Mouse (Mus musculus) E14TG2a.4 (cell line): Measurements from ENCODE around the gene Ephb2.

Experiments used
- H3K27me3 ChIP-seq: 2 replicates; pipeline ENCODE4 v1.6.1; 2014; ENCODE audit warnings: low read length, control low read depth; ENCODE audit not compliant: insufficient read depth
- H3K36me3 ChIP-seq: 2 replicates; pipeline ENCODE4 v1.6.1; 2014; ENCODE audit warnings: low read length, control low read depth; ENCODE audit not compliant: insufficient read depth
- H3K4me1 ChIP-seq: replicated peaks from 2 replicates; pipeline ENCODE4 v1.6.1; 2014; ENCODE audit warnings: low read depth, low read length, control low read depth
- H3K4me3 ChIP-seq: replicated peaks from 2 replicates; pipeline ENCODE4 v1.5.1; 2014; ENCODE audit warnings: mild to moderate bottlenecking, low read length
- H3K9me3 ChIP-seq: 2 replicates; pipeline ENCODE4 v1.6.1; 2014; ENCODE audit warnings: low read length, control low read depth
- CTCF ChIP-seq: conservative IDR thresholded peaks from 2 replicates; pipeline ENCODE4 v1.5.1; 2014; ENCODE audit warnings: low read length
- NANOG ChIP-seq: IDR thresholded peaks from 2 replicates; pipeline ENCODE4 v1.6.1; 2014; ENCODE audit warnings: borderline replicate concordance, low read length, mixed read lengths
- POU5F1 ChIP-seq: IDR thresholded peaks from 2 replicates; pipeline ENCODE4 v1.6.1; 2014; ENCODE audit warnings: low read length, borderline replicate concordance

Ephb2 gene

GRCm38 (mm10) chr4:136732536-136733121, 103.2 kb downstream of the Ephb2 start:
- H3K27me3 ChIP-seq: no peaks in the 10 kb centered on the region
- no peaks in the 10 kb centered on the region for H3K36me3 ChIP-seq
- peak overlapping the region; percentile 51 for H3K4me3 ChIP-seq
- no peaks in the 10 kb centered on the region for H3K9me3 ChIP-seq
- peaks cover 93% of the 10 kb centered on the region for H3K4me1 ChIP-seq
- TF ChIP-seq POU5F1 (no peak), CTCF (no peak), NANOG (no peak)

- peaks cover 94% of the 10 kb centered on the region for H3K4me1 ChIP-seq
- TF ChIP-seq CTCF: no peak
- no peak for TF ChIP-seq NANOG
- no peak for TF ChIP-seq POU5F1
- H3K27me3 ChIP-seq: no peaks in the 10 kb centered on the region
- no peaks in the 10 kb centered on the region for H3K36me3 ChIP-seq
- 0 out of 2 replicates have a peak overlapping the region, but pooled peaks have one; percentile 49 for H3K4me3 ChIP-seq
- no peaks in the 10 kb centered on the region for H3K9me3 ChIP-seq
These were observed 104.0 kb downstream of the Ephb2 start for GRCm38 (mm10) chr4:136731761-136732160.

- Histone ChIP-seq H3K4me1 (peaks cover 95% of the 10 kb centered on the region), H3K36me3 (no peaks in the 10 kb centered on the region), H3K4me3 (peak overlapping the region; percentile 49), H3K27me3 (no peaks in the 10 kb centered on the region), H3K9me3 (no peaks in the 10 kb centered on the region)
- no peak for TF ChIP-seq NANOG
- no peak for TF ChIP-seq CTCF
These were observed 104.7 kb downstream of the Ephb2 start for GRCm38 (mm10) chr4:136731008-136731609.

GRCm38 (mm10) chr4:136730501-136730900, 105.3 kb downstream of the Ephb2 start:
- H3K4me3 ChIP-seq: peak overlapping the region; percentile 49
- no peaks in the 10 kb centered on the region for H3K27me3 ChIP-seq
- H3K9me3 ChIP-seq: no peaks in the 10 kb centered on the region
- H3K36me3 ChIP-seq: no peaks in the 10 kb centered on the region
- H3K4me1 ChIP-seq: peaks cover 95% of the 10 kb centered on the region
- TF ChIP-seq NANOG (no peak), CTCF (no peak), POU5F1 (no peak)

- no peaks in the 10 kb centered on the region for H3K9me3 ChIP-seq
- TF ChIP-seq POU5F1 (no peak), CTCF (no peak), NANOG (no peak)
- H3K36me3 ChIP-seq: no peaks in the 10 kb centered on the region
- H3K4me1 ChIP-seq: peaks cover 98% of the 10 kb centered on the region
- no peaks in the 10 kb centered on the region for H3K27me3 ChIP-seq
- peak overlapping the region; percentile 49; the same call in 1 of the 2 replicates for H3K4me3 ChIP-seq
These were observed 106.2 kb downstream of the Ephb2 start for GRCm38 (mm10) chr4:136729574-136729973.

- TF ChIP-seq POU5F1 (peak; percentile 85; the same call in 1 of the 2 replicates), NANOG (no peak)
- H3K4me1 ChIP-seq: peaks cover 88% of the 10 kb centered on the region
- no peaks in the 10 kb centered on the region for H3K27me3 ChIP-seq
- no peaks in the 10 kb centered on the region for H3K36me3 ChIP-seq
- H3K9me3 ChIP-seq: no peaks in the 10 kb centered on the region
- no peak overlapping the region for H3K4me3 ChIP-seq
These were observed 108.8 kb downstream of the Ephb2 start for GRCm38 (mm10) chr4:136726941-136727340.

- no peak for TF ChIP-seq NANOG
- Histone ChIP-seq H3K9me3 (no peaks in the 10 kb centered on the region), H3K4me1 (peaks cover 88% of the 10 kb centered on the region), H3K4me3 (0 out of 2 replicates have a peak overlapping the region, but pooled peaks have one; percentile 10), H3K36me3 (no peaks in the 10 kb centered on the region), H3K27me3 (no peaks in the 10 kb centered on the region)
These were observed 111.1 kb downstream of the Ephb2 start for GRCm38 (mm10) chr4:136724731-136725130.

GRCm38 (mm10) chr4:136722361-136723082, 113.3 kb downstream of the Ephb2 start:
- Histone ChIP-seq H3K36me3 (no peaks in the 10 kb centered on the region), H3K27me3 (no peaks in the 10 kb centered on the region), H3K4me1 (peaks cover 81% of the 10 kb centered on the region), H3K9me3 (no peaks in the 10 kb centered on the region), H3K4me3 (no peak overlapping the region)
- TF ChIP-seq NANOG: no peak
- TF ChIP-seq CTCF: no peak
- no peak for TF ChIP-seq POU5F1
